Mouse (Mus musculus): Measurements from ENCODE around the gene Prn.

The Prn gene

DNA sequence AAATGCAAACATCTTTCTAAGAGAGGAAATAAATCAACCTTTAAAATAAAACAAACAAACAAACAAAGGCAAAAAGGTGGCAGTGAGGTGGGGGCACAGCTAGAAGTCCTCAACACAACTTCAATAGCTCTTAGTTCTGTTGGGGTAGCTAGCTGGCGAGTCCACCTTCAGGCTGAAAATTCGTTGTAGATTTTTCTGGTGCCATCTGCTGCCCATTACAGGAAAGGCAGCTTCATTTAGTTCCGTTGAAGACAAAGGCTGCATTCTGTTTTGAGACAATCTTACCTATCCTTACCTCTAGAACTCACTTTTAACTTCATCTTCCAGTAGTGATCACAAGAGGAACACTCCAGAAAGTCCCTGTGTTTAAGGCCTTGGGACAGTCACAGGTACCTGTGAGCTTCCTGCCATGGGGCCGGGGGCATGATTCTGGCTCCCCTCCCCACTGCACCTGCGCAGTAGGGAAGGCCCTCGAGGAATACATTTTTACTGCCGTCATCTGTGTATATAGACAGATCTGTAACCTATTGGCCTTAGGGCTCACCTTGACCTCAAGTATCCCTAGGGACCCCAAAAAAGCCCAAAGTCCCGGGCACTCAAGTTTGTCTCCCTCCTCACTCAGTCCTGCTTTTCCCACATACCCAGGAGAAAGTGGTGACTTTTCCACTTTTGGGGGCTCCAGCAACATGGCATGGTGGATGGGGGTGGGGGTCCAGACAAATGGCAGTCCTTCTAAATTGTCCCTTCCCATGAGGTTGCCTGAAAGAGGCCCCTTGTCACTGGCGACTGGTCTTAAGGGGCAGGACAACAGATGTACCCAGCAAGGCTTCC, 40.2 kb downstream of the Prn start:
- peak; percentile 78 for DNase-seq (ENCODE audit: low read depth, low spot score)

DNA sequence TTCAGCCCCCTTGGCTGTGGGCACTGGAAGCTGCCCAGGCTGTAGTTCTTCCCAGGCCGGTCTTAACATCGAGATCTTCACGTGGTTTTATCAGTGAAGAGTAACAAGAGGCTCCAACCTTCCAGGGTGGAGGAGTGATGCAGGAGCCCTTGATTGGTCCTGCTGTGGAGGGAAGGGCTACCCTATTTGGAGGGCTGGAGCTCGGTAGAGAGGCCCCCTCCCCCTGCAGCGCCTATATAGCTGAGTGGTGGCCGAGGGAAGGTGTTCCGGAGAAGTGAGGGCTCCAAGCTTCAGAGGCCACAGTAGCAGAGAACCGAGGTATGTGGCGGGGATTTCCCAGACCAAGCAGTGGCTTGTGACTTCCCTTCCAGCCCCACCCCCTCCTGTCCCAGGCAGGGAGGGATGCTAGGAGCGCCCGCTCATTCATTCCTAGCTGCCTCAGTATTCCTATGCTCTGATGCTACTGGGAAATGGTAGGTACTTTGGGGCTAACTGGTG, 40.9 kb downstream of the Prn start, which contains the start of gene Prnd:
Prnd (plus strand) TSS at position 264 of the 498 bp plus-strand sequence.
- DNase-seq (ENCODE audit: low read depth, low spot score): no peak

DNA sequence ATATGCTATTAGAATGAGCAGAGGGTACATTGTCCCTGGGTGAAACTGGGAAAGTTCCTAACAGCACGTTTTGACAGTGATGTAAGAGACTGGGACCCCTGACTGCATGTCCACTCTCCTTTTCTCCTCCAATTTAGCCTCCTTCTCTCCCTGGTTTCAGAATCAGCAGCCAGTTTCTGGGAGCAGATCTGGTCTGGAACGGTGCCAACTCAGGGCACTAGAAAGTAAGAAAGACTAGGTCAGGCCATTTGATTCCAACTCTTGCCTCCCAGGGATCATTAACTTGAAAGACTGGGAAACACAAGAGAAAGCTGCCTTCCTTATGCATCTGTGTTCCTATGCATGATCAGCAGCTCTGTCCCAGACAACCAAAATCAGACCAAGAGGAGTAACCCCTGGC, 42.7 kb downstream of the Prn start:
- DNase-seq (ENCODE audit: low read depth, low spot score): no peak

DNA sequence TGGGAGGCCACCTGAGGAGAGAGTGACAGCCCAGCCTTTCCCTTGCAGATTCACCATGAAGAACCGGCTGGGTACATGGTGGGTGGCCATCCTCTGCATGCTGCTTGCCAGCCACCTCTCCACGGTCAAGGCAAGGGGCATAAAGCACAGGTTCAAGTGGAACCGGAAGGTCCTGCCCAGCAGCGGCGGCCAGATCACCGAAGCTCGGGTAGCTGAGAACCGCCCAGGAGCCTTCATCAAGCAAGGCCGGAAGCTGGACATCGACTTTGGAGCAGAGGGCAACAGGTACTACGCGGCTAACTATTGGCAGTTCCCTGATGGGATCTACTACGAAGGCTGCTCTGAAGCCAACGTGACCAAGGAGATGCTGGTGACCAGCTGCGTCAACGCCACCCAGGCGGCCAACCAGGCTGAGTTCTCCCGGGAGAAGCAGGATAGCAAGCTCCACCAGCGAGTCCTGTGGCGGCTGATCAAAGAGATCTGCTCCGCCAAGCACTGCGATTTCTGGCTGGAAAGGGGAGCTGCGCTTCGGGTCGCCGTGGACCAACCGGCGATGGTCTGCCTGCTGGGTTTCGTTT, 43.3 kb downstream of the Prn start:
- no peak for DNase-seq (ENCODE audit: low read depth, low spot score)

DNA sequence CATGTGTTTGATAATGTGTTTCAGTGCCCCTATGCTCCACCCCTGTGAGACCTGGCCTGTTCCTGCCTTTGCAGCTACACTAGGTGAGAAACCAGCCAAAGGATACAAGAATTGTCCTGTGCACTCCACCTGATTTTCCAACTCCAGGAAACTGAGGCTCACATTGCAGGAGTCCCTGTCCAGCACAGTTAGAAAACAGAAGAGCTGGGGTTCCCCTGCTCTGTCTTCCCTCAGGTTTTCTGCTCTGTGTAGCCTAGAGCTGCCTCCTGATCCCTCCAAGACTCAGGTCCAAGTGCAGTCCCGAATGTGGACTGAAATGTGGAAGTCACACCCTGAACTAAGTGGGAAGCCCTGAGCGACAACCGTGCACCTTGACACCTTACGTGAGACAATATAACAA, 44.0 kb downstream of the Prn start:
- DNase-seq (ENCODE audit: low read depth, low spot score): no peak

DNA sequence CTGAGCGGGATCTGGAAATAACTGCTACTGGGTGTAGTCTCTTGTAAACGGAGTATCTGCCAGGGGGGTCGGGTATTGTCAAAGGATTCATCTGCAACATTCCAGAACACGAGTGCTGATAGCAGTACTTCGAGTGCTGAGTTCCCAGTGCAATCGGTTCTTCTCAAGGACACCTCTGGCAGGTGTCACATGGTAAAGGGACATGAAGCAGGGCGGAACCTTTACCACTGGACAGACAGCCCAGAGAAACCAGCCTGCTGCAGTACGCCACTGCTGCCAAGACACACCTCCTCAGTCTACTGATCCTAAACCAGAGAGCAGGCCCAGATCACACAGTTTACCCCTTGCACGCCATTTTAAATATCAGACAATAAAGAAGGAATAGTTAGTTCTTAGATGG, 45.1 kb downstream of the Prn start:
- no peak for DNase-seq (ENCODE audit: low read depth, low spot score)

DNA sequence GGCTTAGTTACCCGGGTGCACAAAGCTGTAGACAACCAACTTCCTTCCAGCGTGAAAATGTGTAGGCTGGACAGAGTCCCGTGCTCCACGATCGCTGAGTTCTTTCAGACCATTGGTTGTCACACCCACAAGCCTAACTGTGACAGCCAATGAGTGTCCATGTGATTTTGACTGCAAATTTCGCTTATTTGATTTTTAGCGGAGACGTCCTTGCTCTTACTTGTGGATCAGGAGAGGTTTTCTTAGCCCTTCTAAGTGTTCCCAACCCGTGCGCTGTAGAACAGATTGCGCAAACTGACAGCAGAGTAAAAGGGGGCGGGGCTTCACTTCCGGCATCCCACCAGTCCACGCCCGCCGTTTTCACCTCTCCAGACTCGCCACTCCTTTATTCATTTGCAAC, 45.5 kb downstream of the Prn start:
- DNase-seq (ENCODE audit: low read depth, low spot score): peak; percentile 60

DNA sequence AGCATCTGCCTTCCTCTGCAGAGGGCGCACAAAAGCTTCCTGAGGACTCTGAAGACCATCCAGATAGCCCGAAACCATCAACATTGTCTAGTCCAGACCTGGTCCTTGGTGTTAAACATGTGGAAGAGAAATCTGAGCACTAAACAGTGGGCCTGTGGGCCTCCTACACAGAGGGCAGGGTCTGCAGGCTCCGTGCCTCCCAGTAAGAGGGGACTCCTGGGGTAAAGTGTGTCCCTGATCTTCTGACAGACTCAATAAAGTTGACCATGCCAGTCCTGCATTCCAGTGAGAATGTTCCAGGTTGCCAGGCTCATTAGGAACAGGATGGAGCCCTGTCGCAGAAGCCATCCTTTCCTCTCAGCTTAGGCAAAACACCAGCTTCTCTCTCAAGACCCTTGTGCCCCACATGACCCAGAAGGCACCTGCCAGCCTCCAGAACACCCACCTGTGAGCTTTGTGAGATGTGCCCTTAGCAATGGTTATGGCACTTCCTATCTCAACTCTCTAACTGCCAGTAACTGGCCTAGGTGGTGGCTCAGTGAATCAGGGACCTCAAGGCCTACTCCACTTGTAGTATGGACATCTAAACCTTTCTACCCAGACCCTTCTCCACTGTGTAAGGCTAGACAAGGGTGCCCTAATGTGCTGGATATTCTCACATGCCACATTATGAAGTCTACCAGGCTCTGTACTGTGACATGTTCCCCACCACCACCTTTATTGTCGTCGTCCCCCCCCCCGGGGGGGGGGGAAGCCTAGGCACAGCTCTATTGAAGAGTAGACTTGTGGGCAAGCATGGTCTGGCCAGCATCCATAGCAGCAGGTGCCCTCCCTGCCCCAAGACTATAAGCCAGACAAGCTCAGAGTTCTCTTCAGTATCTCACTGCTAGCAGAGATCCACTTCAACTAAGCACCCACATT, 46.8 kb downstream of the Prn start:
- DNase-seq (ENCODE audit: low read depth, low spot score): no peak

DNA sequence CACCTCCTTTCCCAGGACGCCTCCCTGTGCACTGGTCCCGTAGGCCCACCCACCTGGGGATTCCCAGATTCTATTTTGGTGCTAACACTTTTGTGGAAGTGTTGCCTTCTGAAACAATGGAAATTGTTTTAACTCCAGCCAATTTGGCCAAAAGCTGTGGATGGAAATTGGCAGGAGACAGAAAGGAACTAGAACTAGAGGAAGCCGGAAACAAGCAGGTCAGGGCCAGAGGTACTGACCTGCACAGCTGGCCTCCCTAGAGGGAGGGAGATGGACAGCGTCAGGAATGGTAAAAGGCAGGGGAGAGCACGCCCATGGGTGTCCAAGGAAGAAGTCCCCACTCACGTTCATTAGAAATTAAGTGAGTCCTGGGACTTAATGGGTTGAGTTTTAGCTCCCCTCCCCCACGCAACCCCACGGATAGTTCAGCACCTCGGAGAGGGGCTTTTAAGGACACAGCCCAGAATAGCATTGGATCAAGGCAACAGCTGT, 48.0 kb downstream of the Prn start:
- DNase-seq (ENCODE audit: low read depth, low spot score): no peak

DNA sequence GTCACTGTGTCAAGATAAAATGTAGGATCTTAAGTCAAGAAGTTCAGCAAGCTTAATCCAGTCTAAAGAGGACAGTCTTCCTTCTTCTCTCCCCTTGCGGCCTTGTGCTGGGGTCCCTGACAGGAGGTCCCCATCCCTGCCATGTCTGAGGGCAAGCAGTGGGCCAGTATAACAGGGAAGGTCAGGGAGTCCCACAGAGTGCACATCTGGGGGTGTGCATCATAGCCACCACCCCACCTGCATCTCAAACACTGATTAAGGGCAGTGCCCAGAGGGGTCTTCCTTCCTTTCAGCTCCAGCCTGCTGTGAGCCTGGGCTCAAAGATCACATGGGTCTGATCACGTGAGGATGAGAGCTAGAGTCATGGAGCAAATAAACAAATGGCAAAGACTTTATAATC, 51.9 kb downstream of the Prn start:
- DNase-seq (ENCODE audit: low read depth, low spot score): no peak

DNA sequence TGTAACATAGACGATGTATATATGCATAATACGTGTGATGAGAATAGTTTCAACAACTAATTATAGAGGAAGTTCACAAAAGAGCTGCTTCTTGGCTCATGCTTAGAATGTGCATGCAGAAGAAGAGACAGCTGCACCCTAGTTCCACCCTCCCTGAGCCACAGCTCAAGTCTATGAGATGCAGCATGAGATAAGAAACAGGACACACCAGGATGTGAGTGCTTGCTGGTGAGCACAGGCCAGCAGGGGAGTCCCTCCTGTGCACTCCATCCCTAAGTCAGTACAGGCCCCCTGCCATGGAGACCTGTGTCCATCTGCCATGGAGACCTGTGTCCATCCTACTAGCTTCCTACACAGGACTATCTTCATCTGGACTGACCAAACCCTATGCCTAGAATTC, 60.8 kb downstream of the Prn start:
- DNase-seq (ENCODE audit: low read depth, low spot score): no peak

DNA sequence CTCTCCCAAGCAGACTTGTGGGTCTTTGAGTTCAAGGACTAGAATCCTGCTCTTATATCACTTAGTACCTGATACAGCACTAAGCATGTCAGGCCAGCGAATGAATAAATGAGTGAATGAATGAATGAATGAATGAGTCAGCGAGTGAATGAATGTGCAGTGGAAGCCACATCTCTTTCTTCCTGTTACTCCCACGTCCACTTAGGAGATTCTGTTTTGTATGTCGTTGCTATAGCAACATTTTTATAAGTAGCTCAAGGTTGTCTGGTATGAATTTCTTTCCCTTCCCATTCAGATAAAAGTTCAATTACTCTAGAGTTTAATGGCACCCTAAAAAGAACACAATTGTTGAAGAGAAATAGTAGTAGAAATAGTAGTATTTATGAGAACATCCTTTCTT, 61.3 kb downstream of the Prn start:
- peak; percentile 49 for DNase-seq (ENCODE audit: low read depth, low spot score)

DNA sequence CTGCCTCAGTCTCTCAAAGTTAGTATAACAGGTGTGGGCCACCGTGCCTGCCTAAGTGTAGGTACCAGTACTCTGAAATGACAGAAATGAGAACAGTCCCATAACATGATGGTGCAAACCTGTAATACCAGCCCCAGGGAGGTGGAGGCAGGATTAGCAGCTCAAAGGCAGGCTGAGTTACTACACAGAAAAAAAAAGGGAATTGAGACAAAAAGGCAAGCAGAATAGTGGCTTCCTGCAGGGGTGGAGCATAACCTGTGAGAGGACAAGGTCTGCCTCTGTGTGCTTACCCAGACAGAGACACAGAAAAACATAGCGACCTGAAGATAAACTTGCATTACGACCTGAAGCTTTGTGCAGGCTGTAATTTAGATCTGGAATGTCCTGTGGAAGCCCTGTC, 66.9 kb downstream of the Prn start:
- no peak for DNase-seq (ENCODE audit: low read depth, low spot score)

DNA sequence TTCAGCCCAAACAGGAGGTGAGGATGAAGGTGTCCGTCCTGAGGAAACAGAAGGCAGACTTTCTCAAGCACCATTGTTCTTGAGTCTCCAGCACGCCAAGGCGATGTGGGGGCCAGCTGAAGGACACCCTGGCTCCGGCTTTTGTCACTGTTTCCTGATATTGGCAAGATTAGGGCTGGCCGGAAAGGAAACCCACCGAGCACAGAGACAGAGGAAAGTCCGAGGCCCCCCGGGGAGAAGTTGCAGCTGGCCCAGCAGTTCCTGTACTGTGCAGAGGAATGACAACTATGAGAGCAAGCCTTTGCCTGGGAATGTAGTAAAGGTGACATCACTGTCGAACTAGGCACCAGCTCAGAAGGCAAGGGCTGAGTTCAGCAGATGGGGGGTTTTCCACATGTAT, 71.1 kb downstream of the Prn start:
- no peak for DNase-seq (ENCODE audit: low read depth, low spot score)

DNA sequence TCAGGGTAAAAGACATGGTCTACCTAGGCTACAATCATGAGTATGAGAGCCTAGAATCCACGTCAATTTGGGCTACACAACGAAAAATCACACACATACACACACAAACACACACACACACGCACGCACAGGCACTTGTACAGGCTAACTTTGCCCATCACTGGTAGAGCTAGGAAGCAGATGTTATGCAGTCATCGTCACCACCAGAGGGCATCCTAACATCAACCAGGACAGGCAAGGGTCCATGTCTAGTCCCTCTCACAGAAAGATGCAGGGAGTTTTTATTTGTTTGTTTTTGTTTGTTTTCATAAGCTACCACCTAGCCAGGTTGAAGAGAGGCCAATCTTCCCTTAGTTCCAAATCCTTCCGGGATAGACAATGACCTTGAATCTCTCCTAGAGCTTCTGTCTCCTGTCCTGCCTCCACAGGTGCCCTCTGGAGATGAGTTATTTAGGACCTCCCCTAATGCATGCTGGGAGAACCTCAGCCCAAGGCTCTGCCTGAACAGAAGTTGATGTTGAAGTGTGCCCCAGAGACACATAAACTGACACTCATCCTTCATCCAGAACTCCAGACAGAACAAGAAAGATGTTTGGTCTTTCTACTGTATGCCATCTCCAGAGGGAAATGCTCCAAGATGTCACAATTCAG, 72.9 kb downstream of the Prn start:
- peak; percentile 88 for DNase-seq (ENCODE audit: low read depth, low spot score)

DNA sequence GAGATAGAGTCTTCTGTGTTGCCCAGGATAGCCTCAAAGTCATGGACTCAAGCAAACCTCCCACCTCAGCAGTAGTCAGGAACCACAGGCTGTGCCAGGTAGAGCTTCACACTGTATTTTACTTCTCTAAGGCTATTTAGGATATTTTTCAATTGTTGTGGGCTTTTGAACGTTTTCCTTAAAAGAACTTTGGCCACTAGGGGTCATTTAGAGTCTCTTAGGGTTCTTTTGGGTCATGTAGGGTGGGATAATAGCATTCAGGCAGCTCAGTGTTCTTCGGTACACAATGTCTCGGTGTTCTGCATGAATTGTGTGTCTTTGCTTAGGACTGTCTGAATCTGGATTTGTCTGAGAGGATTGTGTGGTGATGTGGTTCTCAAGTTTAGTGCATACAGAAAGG, 78.2 kb downstream of the Prn start:
- DNase-seq (ENCODE audit: low read depth, low spot score): no peak

DNA sequence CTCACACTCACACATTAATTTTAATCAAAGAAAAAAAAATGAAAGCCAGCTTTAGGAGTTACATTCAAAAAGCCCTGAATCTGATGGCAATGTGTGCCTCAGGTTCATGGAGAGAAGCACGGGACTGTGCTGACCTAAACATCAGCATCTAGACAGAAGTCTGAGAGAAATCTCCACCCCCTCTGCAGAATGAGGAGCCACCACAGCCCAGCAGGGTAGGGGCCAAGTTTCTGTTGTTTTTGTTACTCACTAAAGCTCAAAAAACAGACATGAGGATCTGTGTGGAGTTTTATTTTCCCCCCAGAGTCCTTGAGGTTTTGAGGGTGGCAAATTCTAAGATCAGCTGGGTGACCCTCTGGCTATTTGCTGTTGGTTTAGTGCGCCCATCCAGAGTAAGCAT, 78.8 kb downstream of the Prn start:
- DNase-seq (ENCODE audit: low read depth, low spot score): no peak

DNA sequence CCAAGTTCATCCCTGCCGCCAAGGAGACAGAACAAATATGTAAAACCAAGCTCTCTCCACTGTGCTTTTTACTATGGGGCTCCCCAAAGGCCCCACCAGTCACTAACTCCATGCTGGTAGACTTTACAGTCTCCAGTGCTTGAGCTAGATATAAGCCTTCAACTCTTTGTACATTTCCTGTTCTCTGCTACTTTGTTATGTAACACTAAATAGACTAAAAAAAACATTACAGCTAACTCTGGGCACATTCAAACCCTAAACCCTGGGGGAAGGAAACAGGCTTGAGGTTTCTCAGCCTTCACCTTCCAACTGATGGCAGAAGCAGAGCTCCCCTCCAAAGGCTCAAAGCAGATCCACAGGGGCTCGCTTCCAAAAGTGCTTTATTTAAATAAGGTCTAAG, 82.7 kb downstream of the Prn start:
- no peak for DNase-seq (ENCODE audit: low read depth, low spot score)

DNA sequence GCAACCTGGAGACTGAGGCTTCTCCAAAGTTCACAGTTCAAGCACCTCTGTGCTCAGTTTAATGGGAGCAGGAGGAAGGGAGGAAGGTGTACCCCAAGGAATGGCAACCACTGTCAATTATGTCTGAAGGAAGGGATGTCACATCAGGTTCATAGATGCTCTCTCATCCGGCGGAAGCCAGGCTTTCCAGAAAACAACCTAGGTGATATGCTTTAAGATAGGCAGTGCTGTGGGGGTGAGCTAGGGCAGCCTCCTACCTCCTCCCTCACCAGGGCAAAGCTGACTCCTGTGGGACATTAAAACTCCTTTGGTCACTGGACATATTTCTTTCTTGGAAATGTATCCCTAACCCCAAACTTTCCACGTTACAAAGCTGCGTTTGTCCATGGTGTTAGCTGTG, 83.4 kb downstream of the Prn start:
- DNase-seq (ENCODE audit: low read depth, low spot score): no peak

DNA sequence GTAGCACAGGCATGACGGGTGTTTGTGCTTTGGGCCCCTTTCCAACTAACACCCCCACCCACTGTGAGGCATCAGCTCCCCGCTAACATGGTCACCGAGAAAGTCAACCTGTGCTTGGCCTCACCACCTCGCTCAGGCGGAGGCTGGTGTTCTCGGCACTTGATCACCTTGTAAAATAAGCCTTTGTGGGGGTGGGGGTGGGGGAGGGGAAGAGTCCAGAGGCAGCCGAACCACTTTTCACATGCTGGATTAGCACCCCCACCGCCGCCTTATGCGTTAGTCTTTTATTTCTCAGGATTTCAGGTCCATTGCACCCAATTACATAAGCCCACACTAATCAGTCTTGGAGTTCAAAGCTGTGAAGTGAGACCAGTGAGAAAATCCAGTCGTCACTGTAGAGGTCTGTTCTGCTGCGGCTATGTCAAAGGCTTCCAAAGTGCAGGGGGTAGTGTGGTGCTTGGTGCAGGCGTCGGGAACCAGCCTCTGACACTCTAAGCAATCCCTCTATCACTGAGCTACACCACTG, 83.9 kb downstream of the Prn start:
- DNase-seq (ENCODE audit: low read depth, low spot score): no peak

DNA sequence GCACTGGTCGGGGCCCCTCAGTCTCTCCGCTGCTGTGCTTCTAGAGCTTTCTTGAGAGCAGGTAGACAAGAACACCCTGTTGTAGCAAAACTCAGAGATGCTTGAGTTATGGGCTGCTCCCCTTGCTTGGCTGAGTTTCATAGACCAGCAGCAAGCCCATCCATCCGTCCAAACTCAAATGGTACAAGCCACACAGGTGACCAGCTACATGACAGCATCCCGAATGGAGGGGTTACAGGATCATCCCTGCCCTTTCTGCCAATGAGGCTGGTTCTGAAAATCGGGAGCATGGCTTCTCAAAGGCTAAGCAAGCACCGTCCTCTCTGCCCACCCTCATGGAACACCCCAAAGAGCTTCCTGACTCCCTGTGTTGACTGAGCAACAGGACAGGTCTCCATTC, 85.2 kb downstream of the Prn start:
- DNase-seq (ENCODE audit: low read depth, low spot score): no peak
